Mouse (Mus musculus): ENCODE data around the gene Gm8082. TPM values are rescaled to one million over a fixed set of nuclear protein-coding genes. Genes with fewer than 3 reads are reported as not detected.

The Gm8082 gene
- polyA plus RNA-seq (2015; fragmentation: Illumina TruSeq; extraction: RNeasy Lipid Tissue Mini Kit (QIAGEN cat#74804); ENCODE audit: insufficient read depth, low read depth, low replicate concordance): not detected

DNA sequence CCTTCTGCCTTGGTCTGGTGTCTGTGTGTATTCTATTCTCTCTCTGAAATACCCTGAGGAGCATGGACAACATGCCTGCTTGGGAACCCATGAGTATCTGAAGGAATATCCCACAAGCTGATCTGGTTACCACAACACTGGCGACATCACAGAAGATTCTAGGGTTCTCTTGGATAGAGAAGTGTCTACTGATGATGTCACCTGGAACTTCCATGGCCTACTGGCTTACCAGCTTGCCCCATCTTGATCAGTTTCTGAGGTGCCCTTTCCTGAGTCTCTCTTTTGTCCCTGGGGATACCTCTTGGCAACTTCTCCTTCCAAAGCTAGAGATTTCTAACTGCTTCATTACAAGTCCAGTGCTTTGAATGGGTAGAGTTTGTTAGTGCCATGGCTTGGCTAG lies at the start of gene Gm8082:
TSS of gene Gm8082 (minus strand) at position 101 of the 400 bp plus-strand sequence.

DNA sequence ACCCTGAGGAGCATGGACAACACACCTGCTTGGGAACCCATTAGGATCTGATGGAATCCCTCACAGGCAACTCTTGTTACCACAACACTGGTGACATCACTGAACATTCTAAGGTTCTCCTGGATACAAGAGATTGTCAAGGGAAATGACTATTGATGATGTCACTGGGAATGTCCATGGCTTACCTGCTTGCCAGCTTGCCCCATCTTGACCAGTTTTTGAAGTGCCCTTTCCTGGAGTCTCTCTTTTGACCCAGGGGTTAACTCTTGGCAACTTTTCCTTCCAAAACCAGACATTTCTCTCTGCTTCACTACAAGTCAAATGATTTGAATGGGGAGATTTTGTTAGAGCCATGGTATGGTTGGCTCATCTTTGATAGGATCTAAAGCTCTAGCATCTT lies 22.1 kb upstream of the Gm8082 start, which contains the start of gene Gm10376:
TSS of gene Gm10376 (minus strand) at position 101 of the 400 bp plus-strand sequence.

Other genes starting within 250 kb of the Gm8082 start
- not detected for gene Gm3015, start 224.8 kb downstream of the Gm8082 start, polyA plus RNA-seq (2015; fragmentation: Illumina TruSeq; extraction: RNeasy Lipid Tissue Mini Kit (QIAGEN cat#74804); ENCODE audit: insufficient read depth, low read depth, low replicate concordance)
- not detected for gene Gm10377, start 195.6 kb downstream of the Gm8082 start, polyA plus RNA-seq (2015; fragmentation: Illumina TruSeq; extraction: RNeasy Lipid Tissue Mini Kit (QIAGEN cat#74804); ENCODE audit: insufficient read depth, low read depth, low replicate concordance)
- gene Gm21977, start 140.1 kb downstream of the Gm8082 start, polyA plus RNA-seq (2015; fragmentation: Illumina TruSeq; extraction: RNeasy Lipid Tissue Mini Kit (QIAGEN cat#74804); ENCODE audit: insufficient read depth, low read depth, low replicate concordance): not detected
- not detected for gene Gm10376, start 22.0 kb upstream of the Gm8082 start, polyA plus RNA-seq (2015; fragmentation: Illumina TruSeq; extraction: RNeasy Lipid Tissue Mini Kit (QIAGEN cat#74804); ENCODE audit: insufficient read depth, low read depth, low replicate concordance)
- not detected for gene Gm8094, start 83.0 kb upstream of the Gm8082 start, polyA plus RNA-seq (2015; fragmentation: Illumina TruSeq; extraction: RNeasy Lipid Tissue Mini Kit (QIAGEN cat#74804); ENCODE audit: insufficient read depth, low read depth, low replicate concordance)
- not detected for gene Gm8104, start 107.0 kb upstream of the Gm8082 start, polyA plus RNA-seq (2015; fragmentation: Illumina TruSeq; extraction: RNeasy Lipid Tissue Mini Kit (QIAGEN cat#74804); ENCODE audit: insufficient read depth, low read depth, low replicate concordance)
- gene Gm7233, start 186.2 kb upstream of the Gm8082 start, polyA plus RNA-seq (2015; fragmentation: Illumina TruSeq; extraction: RNeasy Lipid Tissue Mini Kit (QIAGEN cat#74804); ENCODE audit: insufficient read depth, low read depth, low replicate concordance): not detected
- not detected for gene Gm8122, start 241.7 kb upstream of the Gm8082 start, polyA plus RNA-seq (2015; fragmentation: Illumina TruSeq; extraction: RNeasy Lipid Tissue Mini Kit (QIAGEN cat#74804); ENCODE audit: insufficient read depth, low read depth, low replicate concordance)